Mouse (Mus musculus) ES-E14 (cell line): ENCODE measurements around the gene Emc1. TPM values are rescaled to one million over a fixed set of nuclear protein-coding genes. Genes with fewer than 3 reads are reported as not detected.
A peak's percentile ranks its signal among the peaks of the same experiment; 100 is the strongest.

Experiments used
- DNase-seq: peaks from one replicate; pipeline ENCODE4 v3.0.0-alpha.2; 2013; ENCODE audit warnings: low read depth, low spot score
- H3K27ac ChIP-seq: 2 replicates; pipeline ENCODE4 v1.5.1; 2012; ENCODE audit warnings: low read depth, mild to moderate bottlenecking, low read length, moderate library complexity, mixed read lengths; ENCODE audit not compliant: poor library complexity, insufficient read depth, severe bottlenecking
- H3K36me3 ChIP-seq: 2 replicates; pipeline ENCODE4 v1.6.1; 2012; ENCODE audit warnings: mild to moderate bottlenecking, low read length, moderate library complexity, mixed read lengths; ENCODE audit not compliant: control insufficient read depth, poor library complexity, insufficient read depth, severe bottlenecking
- H3K4me1 ChIP-seq, 2 experiments: fragments of 150-350 bp in 1 of 2; sonication (generic) in 1 of 2; 2 replicates each; pipeline ENCODE4 v1.6.1; 2012; ENCODE audit warnings: low read length in 2 of 2, mild to moderate bottlenecking in 1 of 2, mixed read lengths in 1 of 2; ENCODE audit not compliant: control insufficient read depth in 2 of 2, insufficient read depth in 2 of 2, poor library complexity in 1 of 2
- H3K4me3 ChIP-seq, 2 experiments: fragments of 150-350 bp in 1 of 2; sonication (generic) in 1 of 2; 2 replicates each; pipeline ENCODE4 v1.5.1; 2012; ENCODE audit warnings: low read length in 2 of 2, low read depth in 1 of 2, mild to moderate bottlenecking in 1 of 2, mixed read lengths in 1 of 2; ENCODE audit not compliant: insufficient read depth in 1 of 2, poor library complexity in 1 of 2, severe bottlenecking in 1 of 2
- H3K9ac ChIP-seq: 2 replicates; pipeline ENCODE4 v1.6.1; 2012; ENCODE audit warnings: low read depth, mild to moderate bottlenecking, low read length, mixed read lengths; ENCODE audit not compliant: poor library complexity, insufficient read depth, severe bottlenecking
- H3K9me3 ChIP-seq: fragments of 150-350 bp; sonication (generic); 2 replicates; pipeline ENCODE4 v1.6.1; 2012; ENCODE audit warnings: low read depth, mild to moderate bottlenecking, low read length; ENCODE audit not compliant: control insufficient read depth, insufficient read depth
- CHD2 ChIP-seq: IDR thresholded peaks from 2 replicates; pipeline ENCODE4 v1.6.1; 2014; ENCODE audit warnings: mild to moderate bottlenecking, low read depth, low read length, inconsistent platforms
- HCFC1 ChIP-seq: IDR thresholded peaks from 2 replicates; pipeline ENCODE4 v1.6.1; 2012; ENCODE audit warnings: low read length, inconsistent platforms, borderline replicate concordance; ENCODE audit not compliant: insufficient read depth
- MAFK ChIP-seq: IDR thresholded peaks from 2 replicates; pipeline ENCODE4 v1.6.1; 2014; ENCODE audit warnings: mild to moderate bottlenecking, low read depth, low read length, inconsistent platforms; ENCODE audit not compliant: insufficient read depth
- ZC3H11A ChIP-seq: IDR thresholded peaks from 2 replicates; pipeline ENCODE4 v1.6.1; 2012; ENCODE audit warnings: low read depth, mild to moderate bottlenecking, inconsistent platforms, low read length, borderline replicate concordance
- ZNF384 ChIP-seq: IDR thresholded peaks from 2 replicates; pipeline ENCODE4 v1.6.1; 2012; ENCODE audit warnings: low read depth, low read length, inconsistent platforms
- in situ Hi-C, 2 experiments: fragments of 600-800 bp; cut with MboI; formaldehyde crosslinking; loops; one replicate each; pipeline ENCODE4 v1.15.1; 2025; ENCODE audit warnings: low sequenced_read_pairs in 2 of 2, inconsistent platforms in 1 of 2; ENCODE audit not compliant: unreplicated experiment in 2 of 2
- total RNA-seq: library from RNA; depleted of rRNA; stranded (reverse); fragments of 300-350 nt; gene quantifications from 2 replicates; pipeline ENCODE4 v1.2.3, GENCODE M21; 2012

Gene Emc1
- total RNA-seq, 1 experiment, result 88.0 TPM

GRCm38 (mm10) chr4:139345416-139346019, 6.9 kb upstream of the Emc1 start:
- Histone ChIP-seq H3K9me3 (no peaks in the 10 kb centered on the region), H3K27ac (no peak overlapping the region), H3K9ac (no peak overlapping the region), H3K4me3 (peak overlapping the region; percentile 46 to 50), H3K36me3 (peaks cover 38% of the 10 kb centered on the region), H3K4me1 (peaks cover 0 to 5% of the 10 kb centered on the region in 2 experiments; a peak in 2 of 4 replicates)
- TF ChIP-seq HCFC1, result no peak
- TF ChIP-seq ZNF384, result no peak
- TF ChIP-seq CHD2, result no peak
- no peak for TF ChIP-seq ZC3H11A
- no peak for TF ChIP-seq MAFK
- no peak for DNase-seq
- in situ Hi-C loops, result no loop called here

GRCm38 (mm10) chr4:139352832-139353231, 445 bp downstream of the Emc1 start:
- H3K36me3 ChIP-seq, result peaks cover 38% of the 10 kb centered on the region

GRCm38 (mm10) chr4:139357211-139357610, 4.8 kb downstream of the Emc1 start:
- peaks cover 0 to 6% of the 10 kb centered on the region in 2 experiments; a peak in 2 of 4 replicates for H3K4me1 ChIP-seq
- no peak for DNase-seq
- no peak overlapping the region for H3K27ac ChIP-seq
- no peaks in the 10 kb centered on the region for H3K9me3 ChIP-seq
- no peak for TF ChIP-seq ZC3H11A
- TF ChIP-seq CHD2, result no peak
- TF ChIP-seq HCFC1, result no peak
- no peak for TF ChIP-seq ZNF384
- no peak for TF ChIP-seq MAFK
- in situ Hi-C loops, result no loop called here
- H3K9ac ChIP-seq, result no peak overlapping the region
- H3K4me3 ChIP-seq, result no peak overlapping the region
- peaks cover 46% of the 10 kb centered on the region for H3K36me3 ChIP-seq

More at GRCm38 (mm10) chr4:139352832-139353231, 445 bp downstream of the Emc1 start:
- in situ Hi-C loops, result no loop called here
- Histone ChIP-seq H3K9ac (peak overlapping the region; percentile 93), H3K27ac (no peak overlapping the region), H3K4me3 (peak overlapping the region; percentile 88 to 100), H3K9me3 (no peaks in the 10 kb centered on the region), H3K4me1 (peaks cover 2 to 12% of the 10 kb centered on the region in 2 experiments; a peak in 2 of 4 replicates)
- TF ChIP-seq CHD2 (no peak), HCFC1 (no peak), MAFK (no peak), ZC3H11A (no peak), ZNF384 (no peak)
- DNase-seq, result no peak

GRCm38 (mm10) chr4:139360761-139361548, 8.6 kb downstream of the Emc1 start:
- Histone ChIP-seq H3K4me3 (no peak overlapping the region), H3K4me1 (no peaks in the 10 kb centered on the region), H3K9me3 (no peaks in the 10 kb centered on the region), H3K27ac (no peak overlapping the region), H3K36me3 (peaks cover 75% of the 10 kb centered on the region), H3K9ac (no peak overlapping the region)
- no peak for DNase-seq
- no peak for TF ChIP-seq ZNF384
- TF ChIP-seq CHD2, result no peak
- no peak for TF ChIP-seq ZC3H11A
- TF ChIP-seq MAFK, result no peak
- TF ChIP-seq HCFC1, result no peak
- in situ Hi-C loops, result no loop called here
